ENCODE assay signal across 8 mouse cellular contexts in the genomic region with DNA sequence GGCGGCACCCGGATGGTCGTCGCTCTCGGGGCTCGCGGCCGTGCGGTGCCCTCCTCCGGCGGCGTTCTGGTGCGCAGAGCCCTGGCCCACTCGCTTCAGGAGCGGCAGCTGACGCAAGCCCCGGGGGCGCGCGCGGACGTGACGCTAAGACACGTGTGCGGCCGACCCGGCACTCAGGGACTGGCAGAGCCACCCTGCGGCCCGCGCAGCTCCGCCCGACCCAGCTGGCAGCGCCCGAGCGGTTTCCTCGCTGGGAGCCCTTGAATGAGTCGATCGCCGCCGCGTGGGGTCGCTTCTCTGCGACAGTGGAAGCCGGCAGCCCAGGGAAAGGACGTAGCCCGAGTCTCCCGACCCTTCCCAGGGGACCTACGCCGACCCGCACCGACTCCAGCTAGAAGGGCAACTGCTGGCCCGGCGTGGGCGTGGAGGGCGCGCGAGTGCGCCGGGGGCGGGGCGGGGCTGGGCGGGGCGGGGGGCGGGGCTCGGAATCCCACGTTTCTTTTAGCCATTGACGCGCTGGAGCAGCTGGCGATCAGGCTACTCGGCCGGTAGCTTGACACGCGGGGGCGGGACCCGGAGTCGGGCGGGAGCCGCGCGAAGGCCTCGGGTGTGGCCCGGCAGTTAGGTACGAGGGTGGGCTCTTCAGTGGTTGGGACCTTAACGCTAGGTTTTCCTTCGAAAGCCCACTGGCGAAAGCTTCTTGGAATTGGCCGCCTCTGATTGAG. TPM values are rescaled to one million over a fixed set of nuclear protein-coding genes. Genes with fewer than 3 reads are reported as not detected.
DNase-seq lines count a peak whose midpoint lies in the region; ATAC-seq lines count a peak whose summit lies in the region.

Gene Siah2 (minus strand): TSS at position 404 of the 725 bp plus-strand sequence.

- peak within 1 kb of the TSS; percentile 89 for H3K4me2 ChIP-seq in embryonic facial prominence, embryonic 12.5 days (replicated peaks)
- H3K4me2 ChIP-seq in midbrain, embryonic 12.5 days (replicated peaks) = peak within 1 kb of the TSS; percentile 93

- peak within 1 kb of the TSS; percentile 76 for H3K9ac ChIP-seq in embryonic facial prominence, embryonic 12.5 days
- H3K9ac ChIP-seq in midbrain, embryonic 12.5 days (replicated peaks) = peak within 1 kb of the TSS; percentile 82

- ATAC-seq in embryonic facial prominence, embryonic 12.5 days (ENCODE audit: insufficient number of reproducible peaks, insufficient read depth, low FRiP score, low TSS enrichment) = peak; percentile 96
- ATAC-seq in midbrain, embryonic 12.5 days (ENCODE audit: low FRiP score, low read depth) = peak; percentile 94

- H3K27ac ChIP-seq in embryonic facial prominence, embryonic 12.5 days = peak within 1 kb of the TSS; percentile 61; the same call in 1 of the 2 replicates
- H3K27ac ChIP-seq in limb, embryonic 10.5 days = peak within 1 kb of the TSS; percentile 81
- peak within 1 kb of the TSS; percentile 78 for H3K27ac ChIP-seq in midbrain, embryonic 12.5 days (replicated peaks)

- no peaks in the 10 kb centered on the region for H3K36me3 ChIP-seq in embryonic facial prominence, embryonic 12.5 days
- no peaks in the 10 kb centered on the region for H3K36me3 ChIP-seq in limb, embryonic 10.5 days
- no peaks in the 10 kb centered on the region for H3K36me3 ChIP-seq in midbrain, embryonic 12.5 days

- DNase-seq in 3134 (ENCODE audit: extremely low read depth, insufficient read length, low spot score) = peak; percentile 96
- DNase-seq in adrenal gland, postnatal 36 days = peak; percentile 94 to 95
- DNase-seq in heart, adult 11 months = peak; percentile 99
- peak; percentile 93 for DNase-seq in kidney, adult 18-20 months
- peak; percentile 90 for DNase-seq in limb, embryonic 10.5 days (ENCODE audit: low spot score)
- peak; percentile 87 for DNase-seq in skeletal muscle tissue, adult 2 months (ENCODE audit: low read depth, low spot score)

- H3K4me3 ChIP-seq in embryonic facial prominence, embryonic 12.5 days = peak within 1 kb of the TSS; percentile 76
- H3K4me3 ChIP-seq in limb, embryonic 10.5 days = peak within 1 kb of the TSS; percentile 79
- H3K4me3 ChIP-seq in midbrain, embryonic 12.5 days = peak within 1 kb of the TSS; percentile 86

- no peaks in the 10 kb centered on the region for H3K9me3 ChIP-seq in embryonic facial prominence, embryonic 12.5 days
- H3K9me3 ChIP-seq in limb, embryonic 10.5 days (replicated peaks) = no peaks in the 10 kb centered on the region
- no peaks in the 10 kb centered on the region for H3K9me3 ChIP-seq in midbrain, embryonic 12.5 days

- peaks cover 20% of the 10 kb centered on the region for H3K4me1 ChIP-seq in embryonic facial prominence, embryonic 12.5 days
- peaks cover 31% of the 10 kb centered on the region for H3K4me1 ChIP-seq in limb, embryonic 10.5 days
- H3K4me1 ChIP-seq in midbrain, embryonic 12.5 days = peaks cover 19% of the 10 kb centered on the region

- 1% methylated on average over 73 of the region's 87 CpGs for WGBS in embryonic facial prominence, embryonic 12.5 days
- WGBS in limb, embryonic 10.5 days = under 1% methylated on average over 86 of the region's 87 CpGs
- WGBS in midbrain, embryonic 12.5 days = 1% methylated on average over 68 of the region's 87 CpGs

- peaks cover 10% of the 10 kb centered on the region for H3K27me3 ChIP-seq in embryonic facial prominence, embryonic 12.5 days
- H3K27me3 ChIP-seq in limb, embryonic 10.5 days (ENCODE audit: low read depth, poor library complexity, severe bottlenecking) = peaks cover 13% of the 10 kb centered on the region
- H3K27me3 ChIP-seq in midbrain, embryonic 12.5 days = peaks cover 20% of the 10 kb centered on the region

RNA-seq across cellular contexts. Expression of gene Siah2, which starts in this region (rescaled TPM):
- total RNA-seq in adrenal gland, postnatal 36 days (2021) = 10 to 100 TPM; 29.5 to 30.1 TPM
- 7.4 and 8.0 TPM in 2 replicates for polyA plus RNA-seq in embryonic facial prominence, embryonic 12.5 days (2016; fragmentation: Nextera tagmentation; extraction: Ambion mirVana)
- polyA plus RNA-seq in limb, embryonic 10.5 days (2016; fragmentation: Nextera tagmentation; extraction: Ambion mirVana) = 2.0 and 2.2 TPM in 2 replicates
- 5.8 and 6.7 TPM in 2 replicates for polyA plus RNA-seq in midbrain, embryonic 12.5 days (2016; fragmentation: Nextera tagmentation; extraction: Ambion mirVana)

Comparison
In these comparisons a context has a peak if more than half of its experiments do, and no peak if none do; other contexts are left out.
1. Peak in every context shown above with its lines: DNase-seq, ATAC-seq, H3K4me3 ChIP-seq and H3K27ac ChIP-seq.